ENCODE assay signal across 8 mouse cellular contexts in genomic region chr11:101176117-101176691, GRCm38 (mm10). TPM values are rescaled to one million over a fixed set of nuclear protein-coding genes. Genes with fewer than 3 reads are reported as not detected.
DNase-seq lines count a peak whose midpoint lies in the region; ATAC-seq lines count a peak whose summit lies in the region.

No protein-coding gene starts in this region.

- no peak overlapping the region for H3K27ac ChIP-seq in kidney, embryonic 14.5 days (ENCODE audit: low read depth, low read length)
- H3K27ac ChIP-seq in forebrain, embryonic 12.5 days = no peak overlapping the region
- no peak overlapping the region for H3K27ac ChIP-seq in intestine, embryonic 16.5 days (ENCODE audit: low read length)

- WGBS in kidney, embryonic 14.5 days = 0% methylated on average over 25 of the region's 25 CpGs
- under 1% methylated on average over 25 of the region's 25 CpGs for WGBS in forebrain, embryonic 12.5 days
- WGBS in intestine, embryonic 16.5 days = 1% methylated on average over 25 of the region's 25 CpGs

- DNase-seq in kidney, adult 11 months = no peak
- peak; percentile 62 to 72 for DNase-seq in adrenal gland, postnatal 36 days
- peak; percentile 49 for DNase-seq in lung, postnatal 14 days
- DNase-seq in spleen, adult 12 weeks (ENCODE audit: low spot score) = no peak
- DNase-seq in gastrocnemius, postnatal 4 days (ENCODE audit: low spot score in 2 of 2) = no peak

- no peaks in the 10 kb centered on the region for H3K36me3 ChIP-seq in kidney, embryonic 14.5 days (ENCODE audit: control insufficient read depth, insufficient read depth, low read length)
- no peaks in the 10 kb centered on the region for H3K36me3 ChIP-seq in forebrain, embryonic 12.5 days (replicated peaks)
- H3K36me3 ChIP-seq in intestine, embryonic 16.5 days (ENCODE audit: control insufficient read depth, insufficient read depth, low read length) = no peaks in the 10 kb centered on the region

- peak overlapping the region; percentile 31 for H3K4me3 ChIP-seq in kidney, embryonic 14.5 days (ENCODE audit: low read length)
- H3K4me3 ChIP-seq in forebrain, embryonic 12.5 days (replicated peaks) = peak overlapping the region; percentile 36
- peak overlapping the region; percentile 44 for H3K4me3 ChIP-seq in intestine, embryonic 16.5 days (ENCODE audit: low read length)

- peaks cover 40% of the 10 kb centered on the region for H3K4me1 ChIP-seq in kidney, embryonic 14.5 days (ENCODE audit: control insufficient read depth, insufficient read depth, low read length)
- H3K4me1 ChIP-seq in forebrain, embryonic 12.5 days = peaks cover 57% of the 10 kb centered on the region
- peaks cover 42% of the 10 kb centered on the region for H3K4me1 ChIP-seq in intestine, embryonic 16.5 days (ENCODE audit: control insufficient read depth, insufficient read depth, low read length)

- H3K9me3 ChIP-seq in kidney, embryonic 14.5 days (ENCODE audit: control insufficient read depth, low read length) = no peaks in the 10 kb centered on the region
- H3K9me3 ChIP-seq in forebrain, embryonic 12.5 days = no peaks in the 10 kb centered on the region
- H3K9me3 ChIP-seq in intestine, embryonic 16.5 days (ENCODE audit: control insufficient read depth, low read length) = no peaks in the 10 kb centered on the region

- H3K9ac ChIP-seq in kidney, embryonic 14.5 days (ENCODE audit: low read depth, low read length) = no peak overlapping the region; the same call in 1 of the 2 replicates
- H3K9ac ChIP-seq in forebrain, embryonic 12.5 days = peak overlapping the region; percentile 44
- peak overlapping the region; percentile 55 for H3K9ac ChIP-seq in intestine, embryonic 16.5 days (ENCODE audit: low read depth, low read length)

- H3K4me2 ChIP-seq in kidney, embryonic 14.5 days (replicated peaks; ENCODE audit: low read depth, low read length) = peak overlapping the region; percentile 78
- peak overlapping the region; percentile 58 for H3K4me2 ChIP-seq in forebrain, embryonic 12.5 days
- peak overlapping the region; percentile 78 for H3K4me2 ChIP-seq in intestine, embryonic 16.5 days (ENCODE audit: low read depth, low read length)

- H3K27me3 ChIP-seq in kidney, embryonic 14.5 days (ENCODE audit: control insufficient read depth, insufficient read depth, low read length) = peaks cover 31% of the 10 kb centered on the region
- peaks cover 77% of the 10 kb centered on the region for H3K27me3 ChIP-seq in forebrain, embryonic 12.5 days
- H3K27me3 ChIP-seq in intestine, embryonic 16.5 days (replicated peaks; ENCODE audit: control insufficient read depth, insufficient read depth, low read length) = peaks cover 4% of the 10 kb centered on the region; the same call in 1 of the 2 replicates

- no peak for ATAC-seq in kidney, embryonic 14.5 days (ENCODE audit: low FRiP score, low TSS enrichment)
- no peak for ATAC-seq in forebrain, embryonic 12.5 days (ENCODE audit: low FRiP score)
- no peak for ATAC-seq in intestine, embryonic 16.5 days

RNA-seq across cellular contexts. Expression of gene Ccr10, which starts 1.0 kb away (rescaled TPM):
- polyA plus RNA-seq in kidney, embryonic 14.5 days (2014; fragmentation: Nextera tagmentation; extraction: Ambion mirVana) = 0.24 and 0.51 TPM in 2 replicates
- total RNA-seq in adrenal gland, postnatal 36 days (2021) = under 1 TPM in 1 of 2 experiments, not detected in 1; 0.43 TPM
- 0.10 TPM in 1 of 2 replicates, not detected in the other for polyA plus RNA-seq in forebrain, embryonic 12.5 days (2016; fragmentation: Nextera tagmentation; extraction: Ambion mirVana)
- polyA plus RNA-seq in intestine, embryonic 16.5 days (2015; fragmentation: Nextera tagmentation; extraction: Ambion mirVana) = 0.20 and 0.29 TPM in 2 replicates
- total RNA-seq in gastrocnemius, postnatal 4 days (2021) = under 1 TPM; 0.36 to 0.37 TPM

RNA-seq across cellular contexts. Expression of gene Plekhh3, which starts 5.1 kb away (rescaled TPM):
- polyA plus RNA-seq in kidney, embryonic 14.5 days (2014; fragmentation: Nextera tagmentation; extraction: Ambion mirVana) = 17.0 and 17.9 TPM in 2 replicates
- total RNA-seq in adrenal gland, postnatal 36 days (2021) = 10 to 100 TPM; 21.5 to 30.0 TPM
- 9.2 and 9.6 TPM in 2 replicates for polyA plus RNA-seq in forebrain, embryonic 12.5 days (2016; fragmentation: Nextera tagmentation; extraction: Ambion mirVana)
- polyA plus RNA-seq in intestine, embryonic 16.5 days (2015; fragmentation: Nextera tagmentation; extraction: Ambion mirVana) = 9.2 and 10.1 TPM in 2 replicates
- 10 to 100 TPM; 39.5 to 41.4 TPM for total RNA-seq in gastrocnemius, postnatal 4 days (2021)

RNA-seq across cellular contexts. Expression of gene Cntnap1, which starts 5.9 kb away (rescaled TPM):
- 1.7 and 2.1 TPM in 2 replicates for polyA plus RNA-seq in kidney, embryonic 14.5 days (2014; fragmentation: Nextera tagmentation; extraction: Ambion mirVana)
- 1 to 10 TPM; 4.6 to 4.9 TPM for total RNA-seq in adrenal gland, postnatal 36 days (2021)
- 0.46 and 0.57 TPM in 2 replicates for polyA plus RNA-seq in forebrain, embryonic 12.5 days (2016; fragmentation: Nextera tagmentation; extraction: Ambion mirVana)
- 0.86 and 0.87 TPM in 2 replicates for polyA plus RNA-seq in intestine, embryonic 16.5 days (2015; fragmentation: Nextera tagmentation; extraction: Ambion mirVana)
- total RNA-seq in gastrocnemius, postnatal 4 days (2021) = 1 to 10 TPM; 3.2 to 4.1 TPM

RNA-seq across cellular contexts. Expression of gene Tubg2, which starts 20.5 kb away (rescaled TPM):
- polyA plus RNA-seq in kidney, embryonic 14.5 days (2014; fragmentation: Nextera tagmentation; extraction: Ambion mirVana) = 3.7 and 4.5 TPM in 2 replicates
- 1 to 10 TPM; 5.9 to 7.0 TPM for total RNA-seq in adrenal gland, postnatal 36 days (2021)
- polyA plus RNA-seq in forebrain, embryonic 12.5 days (2016; fragmentation: Nextera tagmentation; extraction: Ambion mirVana) = 7.6 and 8.3 TPM in 2 replicates
- polyA plus RNA-seq in intestine, embryonic 16.5 days (2015; fragmentation: Nextera tagmentation; extraction: Ambion mirVana) = 3.9 and 4.2 TPM in 2 replicates
- 1 to 10 TPM; 6.8 TPM for total RNA-seq in gastrocnemius, postnatal 4 days (2021)

RNA-seq across cellular contexts. Expression of gene Ezh1, which starts 50.1 kb away (rescaled TPM):
- polyA plus RNA-seq in kidney, embryonic 14.5 days (2014; fragmentation: Nextera tagmentation; extraction: Ambion mirVana) = 18.2 and 27.4 TPM in 2 replicates
- 10 to 100 TPM; 30.0 to 37.7 TPM for total RNA-seq in adrenal gland, postnatal 36 days (2021)
- polyA plus RNA-seq in forebrain, embryonic 12.5 days (2016; fragmentation: Nextera tagmentation; extraction: Ambion mirVana) = 11.1 and 12.5 TPM in 2 replicates
- polyA plus RNA-seq in intestine, embryonic 16.5 days (2015; fragmentation: Nextera tagmentation; extraction: Ambion mirVana) = 16.2 and 18.8 TPM in 2 replicates
- 10 to 100 TPM; 19.3 to 24.6 TPM for total RNA-seq in gastrocnemius, postnatal 4 days (2021)

Comparison
In these comparisons a context has a peak if more than half of its experiments do, and no peak if none do; other contexts are left out.
1. DNase-seq: peak in adrenal gland, postnatal 36 days (2 of 2) and lung, postnatal 14 days (single experiment); none in kidney, adult 11 months (single experiment), spleen, adult 12 weeks (single experiment) and gastrocnemius, postnatal 4 days (0 of 2).
2. Peak in every context shown above with its lines, with median percentiles within 50 percentile points of each other: H3K4me2 ChIP-seq and H3K4me3 ChIP-seq.